Mouse (Mus musculus) layer of hippocampus, adult 18-20 months (tissue): ENCODE data around the gene Tyk2. TPM values are rescaled to one million over a fixed set of nuclear protein-coding genes. Genes with fewer than 3 reads are reported as not detected.
A peak's percentile ranks its signal among the peaks of the same experiment; 100 is the strongest.

Source experiments
- DNase-seq, 2 experiments: peaks; one replicate each; pipeline ENCODE4 v3.0.0; 2022; ENCODE audit warnings: low spot score in 2 of 2
- total RNA-seq, 2 experiments: library from RNA; stranded (reverse); gene quantifications; 2 replicates each; pipeline ENCODE4 v1.2.3; 2021

The Tyk2 gene
- total RNA-seq, 2 experiments from 2014 or later: 13.5 to 15.3 TPM

DNA sequence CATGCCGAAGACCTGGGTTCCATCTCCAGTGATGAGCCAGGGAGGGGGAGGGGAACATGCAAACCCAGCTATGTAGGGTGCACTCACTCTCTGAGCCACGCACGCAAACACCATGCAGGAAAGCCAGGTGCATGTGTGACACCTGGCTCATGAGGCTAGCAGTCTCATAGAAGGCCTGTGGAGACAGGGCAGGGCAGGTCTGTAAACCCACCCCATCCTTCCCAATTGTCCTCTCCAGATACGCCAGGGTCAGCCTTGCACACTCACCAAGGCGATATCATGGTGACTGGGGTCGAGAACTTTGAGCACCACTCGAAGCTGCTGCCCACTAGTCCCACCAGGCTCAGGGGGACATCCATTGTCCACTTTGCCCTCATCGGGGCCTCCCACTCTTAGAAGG lies 15.9 kb downstream of the Tyk2 start:
- no peak for DNase-seq

DNA sequence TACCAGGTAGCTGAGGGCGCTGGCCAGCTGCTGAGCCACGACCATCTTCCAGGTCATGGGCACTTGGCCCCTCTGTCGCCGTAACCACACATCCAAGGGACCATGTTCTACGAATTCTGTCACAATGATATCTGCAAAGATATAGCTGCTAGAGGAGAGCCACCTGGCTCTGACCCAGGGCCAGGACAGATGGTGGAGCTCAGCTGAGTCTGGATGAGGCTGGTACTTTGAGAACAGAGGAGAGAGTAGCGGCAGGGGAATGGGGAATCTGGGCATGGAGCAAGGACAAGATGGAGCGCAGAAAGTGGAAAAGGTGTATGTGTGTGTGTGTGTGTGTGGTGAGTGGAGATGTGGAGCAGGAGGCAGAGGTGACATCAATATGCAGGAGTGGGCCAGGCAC lies 16.9 kb downstream of the Tyk2 start:
- DNase-seq: no peak

DNA sequence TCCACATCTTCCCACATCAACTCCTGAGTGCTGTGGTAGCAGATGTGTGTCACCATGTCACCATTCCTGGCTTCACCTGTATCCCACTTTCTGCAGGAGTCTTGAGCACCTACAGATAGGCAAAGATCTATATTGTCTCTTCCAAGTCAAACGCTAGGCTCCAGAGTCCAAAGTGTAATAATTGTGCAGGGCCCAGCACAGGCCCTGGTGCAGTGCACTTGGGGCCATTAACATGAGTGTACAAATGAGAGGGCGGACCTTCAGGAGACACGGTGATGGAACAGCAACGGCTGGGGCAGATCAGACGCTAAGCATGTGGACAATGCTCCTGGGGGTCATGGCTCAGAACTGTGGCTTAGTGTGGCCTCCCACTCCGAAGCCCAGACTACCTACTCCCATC lies 17.3 kb downstream of the Tyk2 start:
- no peak for DNase-seq

DNA sequence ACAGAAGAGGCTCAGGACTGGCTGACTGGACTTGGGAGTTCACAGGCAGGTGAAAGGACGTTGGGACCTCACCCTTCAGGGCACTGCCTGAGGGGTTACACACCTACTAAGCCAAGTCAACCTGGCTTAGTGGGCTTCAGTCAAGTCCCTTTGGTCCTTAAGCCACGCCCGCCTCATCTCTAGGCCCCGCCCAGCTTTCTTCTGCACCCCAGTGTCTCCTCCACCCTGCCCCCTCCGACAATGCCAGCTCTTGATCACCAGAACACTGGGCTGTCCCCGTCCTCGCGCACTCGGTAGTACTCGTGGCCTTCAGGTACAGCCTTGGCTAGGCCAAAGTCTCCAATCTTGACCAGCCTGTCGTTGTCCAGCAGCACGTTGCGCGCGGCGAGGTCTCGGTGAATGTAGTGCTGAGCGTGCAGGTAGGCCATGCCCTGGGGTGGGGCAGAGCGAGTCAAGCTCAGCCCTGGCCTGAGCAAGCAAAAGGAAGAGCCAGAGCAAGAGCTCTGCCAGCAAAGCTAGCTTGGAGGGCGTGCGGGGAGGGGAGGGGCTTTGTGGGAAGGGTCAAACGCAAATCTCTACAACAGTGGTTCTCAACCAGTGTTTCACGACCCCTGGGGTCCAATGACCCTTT lies 23.3 kb downstream of the Tyk2 start:
- DNase-seq: no peak

DNA sequence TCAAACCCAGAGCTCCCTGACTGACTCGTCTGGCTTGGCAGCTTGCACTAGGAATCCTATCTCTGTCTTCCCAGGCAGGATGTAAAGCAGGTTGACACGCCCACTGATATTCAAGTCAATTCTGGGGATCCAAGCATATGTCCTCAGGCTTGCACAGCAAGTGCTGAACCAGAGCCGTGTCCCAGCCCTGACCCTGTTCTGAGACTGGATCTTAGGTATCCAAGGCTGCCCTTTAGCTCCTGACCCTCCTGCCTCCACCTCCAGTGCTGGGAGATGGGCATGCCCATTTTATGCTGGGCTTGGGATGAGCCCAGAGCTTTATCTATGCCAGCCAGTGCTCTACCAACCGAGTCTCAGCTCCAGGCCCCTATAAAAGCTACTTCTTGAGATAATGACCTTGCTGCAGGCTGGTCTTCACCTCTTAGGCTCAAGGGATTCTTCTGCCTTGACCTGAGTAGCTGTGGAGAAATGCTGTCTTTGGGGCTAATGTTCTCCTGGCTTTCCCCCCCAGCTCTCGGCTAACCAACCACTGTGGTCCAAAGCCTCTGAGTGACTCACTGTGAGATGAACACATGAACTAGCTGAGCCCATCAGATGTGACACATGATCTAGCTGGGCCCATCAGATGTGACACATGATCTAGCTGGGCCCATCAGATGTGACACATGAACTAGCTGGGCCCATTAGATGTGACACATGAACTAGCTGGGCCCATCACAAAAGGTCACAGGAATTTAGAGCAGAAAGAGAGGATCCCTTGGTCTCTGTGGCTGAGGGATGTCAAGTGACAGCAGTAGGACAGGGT lies 25.1 kb downstream of the Tyk2 start:
- DNase-seq: peak in 1 of 2 experiments; percentile 51

DNA sequence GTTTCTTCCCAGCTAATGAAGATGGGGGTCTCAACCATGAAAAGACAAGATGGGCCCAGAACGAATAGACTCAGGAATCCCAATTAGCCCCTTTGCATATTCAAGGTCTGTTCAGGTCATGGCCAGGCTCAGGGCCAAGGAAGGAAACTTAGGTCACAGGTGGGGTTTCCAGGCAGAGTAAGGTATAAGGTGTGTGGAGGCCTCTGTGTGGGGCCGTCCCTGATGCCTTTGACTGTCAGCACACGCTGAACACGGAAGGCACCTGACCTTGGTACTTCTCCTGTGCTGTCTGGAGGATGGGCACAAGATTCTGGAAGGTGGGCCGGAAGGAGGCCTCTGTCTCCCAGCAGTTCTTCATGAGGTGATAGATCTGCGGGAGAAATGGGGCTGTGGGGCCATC lies 26.2 kb downstream of the Tyk2 start:
- DNase-seq: no peak

DNA sequence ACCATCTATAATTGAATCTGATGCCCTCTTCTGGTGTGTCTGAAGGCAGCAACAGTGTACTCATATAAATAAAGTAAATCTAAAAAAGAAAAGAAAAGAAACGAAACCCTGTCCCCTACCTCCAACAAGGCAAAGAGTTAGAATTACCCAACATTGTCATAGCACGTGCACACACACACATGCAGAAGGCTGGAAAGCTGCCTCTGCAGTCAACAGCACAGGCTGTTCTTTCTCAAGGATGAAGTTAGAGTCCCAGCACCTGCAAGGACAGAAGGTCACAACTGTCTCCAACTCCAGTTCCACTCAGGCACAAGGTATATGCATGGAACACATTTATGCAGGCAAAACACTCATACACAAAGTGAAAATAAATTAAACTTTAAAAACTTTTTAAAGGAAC lies 29.0 kb downstream of the Tyk2 start:
- DNase-seq: no peak

DNA sequence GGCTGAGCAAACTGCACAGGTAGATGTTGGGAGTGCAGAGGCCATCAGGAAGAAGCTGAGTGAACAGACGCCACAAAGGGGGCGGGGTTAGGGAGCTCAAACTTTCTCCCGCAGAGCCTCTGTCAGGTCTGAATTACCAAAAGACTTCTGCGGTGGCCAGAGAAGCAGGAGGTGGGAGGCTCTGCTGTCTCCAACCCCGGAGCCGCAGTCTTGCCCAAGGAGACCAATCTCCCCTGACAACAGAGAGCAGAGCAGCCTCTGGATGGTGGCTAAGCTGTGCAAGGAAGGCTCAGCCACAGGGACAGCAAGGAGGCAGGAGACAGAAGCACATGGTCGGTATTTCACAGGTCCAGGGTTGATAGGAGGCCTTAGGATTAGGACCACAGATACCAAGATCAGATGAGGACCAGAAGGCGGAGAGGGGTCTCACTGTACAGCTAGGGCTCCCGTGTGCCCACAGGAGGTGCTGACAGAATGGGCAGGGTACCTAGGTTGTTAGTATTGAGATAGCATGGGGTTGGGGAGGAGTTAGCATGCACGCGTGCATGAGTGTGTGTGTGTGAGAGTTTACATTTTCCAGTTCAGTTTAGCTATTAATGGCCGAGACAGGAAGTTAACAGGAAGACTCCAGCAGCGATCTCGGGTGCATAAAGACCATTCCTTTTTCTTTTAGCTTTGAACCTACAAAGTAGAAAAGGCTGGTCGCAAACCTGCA lies 30.4 kb downstream of the Tyk2 start:
- DNase-seq: no peak

DNA sequence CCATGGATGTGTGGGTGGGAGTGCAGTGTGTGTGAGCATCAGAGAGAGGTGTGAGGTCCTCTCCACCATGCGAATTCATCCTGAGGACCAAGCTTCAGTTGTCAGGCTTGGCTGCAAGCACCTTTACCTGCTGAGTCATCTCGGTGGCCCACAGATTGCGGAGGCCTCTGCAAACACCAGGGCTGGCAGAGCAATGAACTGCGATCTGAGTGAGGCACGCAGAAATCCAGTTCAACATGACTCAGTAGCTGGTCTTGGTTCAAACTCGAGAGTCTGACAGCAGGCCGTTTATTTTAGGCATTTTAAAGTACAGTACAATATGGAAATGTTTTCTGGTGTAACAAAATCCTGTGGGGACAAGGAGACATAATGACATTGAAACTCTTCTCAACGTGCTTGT lies 33.2 kb downstream of the Tyk2 start:
- peak; percentile 52 to 87 for DNase-seq

DNA sequence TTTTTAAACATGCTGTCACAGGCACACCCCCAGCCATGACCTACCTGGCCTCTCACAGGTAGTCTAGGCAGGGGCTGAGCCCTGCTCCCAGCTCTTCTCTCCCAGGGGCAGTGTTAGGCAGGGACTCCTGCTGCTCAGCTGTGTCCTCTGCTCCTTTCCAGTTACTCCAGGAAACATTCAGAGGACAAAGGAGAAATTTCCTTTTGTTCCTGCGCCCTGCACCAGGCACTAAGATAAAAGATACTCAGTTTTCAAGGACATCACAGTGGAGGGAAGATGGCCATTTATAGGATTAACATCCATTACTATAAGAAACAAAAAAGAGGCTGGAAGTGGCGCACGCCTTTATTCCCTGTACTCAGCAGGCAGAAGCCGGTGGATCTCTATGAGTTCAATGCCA lies 35.1 kb downstream of the Tyk2 start:
- no peak for DNase-seq

DNA sequence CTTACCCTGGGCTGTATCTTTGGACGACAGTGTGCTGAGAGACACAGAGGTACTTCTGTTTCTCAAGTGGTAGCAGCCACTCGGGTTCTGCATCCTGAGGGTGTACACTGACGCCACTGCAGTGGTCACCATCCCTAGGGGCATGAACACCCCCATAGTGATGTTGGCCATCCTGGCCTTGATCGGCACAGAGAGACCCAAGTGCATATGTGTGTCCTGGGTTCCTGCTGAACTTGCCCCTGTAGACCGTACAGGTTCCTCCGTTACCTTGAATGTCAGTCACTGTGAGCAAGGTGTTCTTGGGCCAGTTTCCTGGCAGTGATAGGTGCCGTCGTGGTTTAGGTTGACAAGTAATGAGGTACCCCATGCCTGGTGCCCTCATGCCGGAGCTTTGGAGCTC lies 37.6 kb downstream of the Tyk2 start:
- DNase-seq: no peak

DNA sequence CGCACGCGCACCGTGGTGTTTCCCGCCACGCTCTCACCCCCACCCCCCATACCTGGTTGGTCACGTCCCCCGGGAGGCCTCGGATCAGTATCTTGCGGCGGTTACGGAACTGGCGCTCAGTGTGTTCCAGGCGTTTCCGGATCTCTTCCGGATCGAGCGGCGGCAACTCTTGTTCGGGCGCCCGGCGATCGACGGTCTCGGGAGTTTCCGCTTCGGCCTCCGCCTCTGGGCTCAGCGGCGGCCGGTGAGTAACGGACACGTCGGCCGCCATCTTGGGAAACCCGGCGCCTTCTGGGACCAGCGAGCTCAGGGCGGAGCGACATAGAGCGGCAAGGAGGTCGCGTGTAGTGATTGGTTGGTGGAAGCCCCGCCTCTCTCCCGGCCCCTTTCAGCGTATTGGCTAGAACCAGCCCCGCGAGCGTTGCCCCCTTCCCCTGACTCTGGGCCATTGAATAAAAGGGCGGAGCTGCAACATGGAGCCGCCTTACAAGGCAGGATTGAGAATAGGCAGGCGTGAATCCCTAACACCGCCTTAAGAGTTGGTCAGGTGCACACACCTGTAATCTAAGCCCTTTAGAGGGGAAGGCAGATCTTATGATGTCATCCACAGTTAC lies 39.2 kb downstream of the Tyk2 start, which contains the start of the genes Gm38431 and Raver1:
TSS of gene Gm38431 (minus strand) at position 291 of the 614 bp plus-strand sequence.
TSS of gene Raver1 (minus strand) at position 302 of the 614 bp plus-strand sequence.
- peak; percentile 96 to 99 for DNase-seq

DNA sequence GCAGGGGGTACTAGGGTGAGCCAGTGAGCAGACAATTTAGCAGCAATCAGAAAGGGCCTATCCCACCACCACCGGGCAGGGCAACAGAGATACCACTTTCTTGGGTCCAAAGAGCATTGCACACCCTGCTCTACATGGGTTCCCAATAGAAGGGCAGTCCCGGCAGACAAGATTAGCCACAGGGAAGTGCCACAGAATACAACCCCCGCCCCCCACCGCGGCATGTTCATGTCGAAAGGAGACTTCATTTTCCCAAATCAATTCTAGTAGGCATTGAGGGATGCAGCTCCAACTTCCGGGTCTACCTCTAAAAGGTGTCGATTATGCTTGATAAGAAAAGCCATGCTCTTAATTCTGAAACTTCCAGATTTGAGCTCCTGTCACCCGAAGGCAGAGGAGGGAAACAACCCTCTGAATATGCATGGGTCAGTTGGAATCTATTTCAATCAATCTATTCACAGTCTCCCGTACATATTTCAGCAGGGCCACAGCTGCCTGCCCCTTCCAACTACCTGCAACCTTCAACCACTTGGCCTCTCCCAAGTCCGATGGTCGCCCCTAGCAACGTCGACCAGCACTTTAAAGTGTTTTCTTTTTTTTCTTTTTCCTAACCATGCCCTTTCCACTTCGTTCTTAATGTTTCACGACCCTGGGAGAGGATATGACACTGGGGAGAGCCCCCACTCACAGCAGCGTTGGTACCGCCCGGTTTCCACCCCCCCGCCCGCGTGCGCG lies 39.9 kb downstream of the Tyk2 start:
- DNase-seq: no peak

DNA sequence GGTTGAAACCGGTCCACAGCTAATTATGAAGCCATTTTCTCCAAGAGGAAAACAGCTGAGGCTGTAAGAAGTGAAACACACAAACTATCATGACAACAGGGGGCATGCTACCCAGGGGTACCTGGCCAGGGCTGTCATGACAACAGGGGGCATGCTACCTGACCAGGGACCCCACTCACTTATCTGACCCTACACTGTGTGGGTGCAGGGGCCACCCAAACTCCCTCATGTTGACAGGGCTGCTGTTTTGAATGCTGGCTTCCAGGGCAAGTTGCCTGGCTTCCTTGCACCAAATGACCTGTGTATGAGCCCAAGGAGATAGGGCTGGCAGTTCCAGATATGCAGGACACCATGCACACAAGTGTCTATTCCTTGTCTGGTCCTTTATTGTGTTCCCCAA lies 40.5 kb downstream of the Tyk2 start:
- no peak for DNase-seq

DNA sequence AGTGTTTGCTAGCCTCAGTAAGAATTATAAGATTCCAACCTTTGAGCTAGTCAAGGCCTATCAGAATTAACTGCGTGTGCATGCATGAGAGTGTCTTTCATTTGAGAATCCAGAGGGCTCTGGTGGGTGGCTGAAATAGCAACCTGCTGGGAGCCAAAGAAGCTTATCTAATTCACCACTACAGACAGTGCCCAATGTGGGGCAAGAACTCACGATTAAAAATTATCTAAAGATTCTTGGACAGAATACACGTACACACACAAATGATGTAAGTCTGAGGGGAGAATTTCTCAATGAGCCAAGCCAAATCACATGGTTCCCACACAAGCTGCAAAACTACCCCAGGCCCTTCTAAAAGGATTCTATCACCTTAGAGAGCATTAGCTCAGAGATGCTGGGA lies 47.7 kb downstream of the Tyk2 start:
- DNase-seq: no peak

DNA sequence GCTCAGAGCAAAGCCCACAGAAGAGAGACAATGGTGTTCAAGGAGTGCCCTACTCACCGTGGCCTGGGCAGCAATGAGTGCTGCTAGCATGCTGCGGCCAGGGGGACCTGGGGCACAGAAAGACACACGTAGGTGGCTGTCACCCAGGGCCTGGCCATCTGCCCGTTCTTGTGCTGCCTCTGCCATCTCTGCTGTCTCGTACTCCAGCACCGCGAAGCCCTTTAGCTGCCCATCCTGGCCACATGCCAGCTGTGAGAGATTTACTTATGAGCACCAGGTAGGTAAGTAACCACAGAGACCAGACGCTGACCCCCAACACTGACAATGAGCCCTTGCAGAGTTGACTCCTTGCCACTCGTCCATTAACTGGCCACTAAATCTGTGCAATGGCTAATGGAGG lies 49.9 kb downstream of the Tyk2 start:
- no peak for DNase-seq

DNA sequence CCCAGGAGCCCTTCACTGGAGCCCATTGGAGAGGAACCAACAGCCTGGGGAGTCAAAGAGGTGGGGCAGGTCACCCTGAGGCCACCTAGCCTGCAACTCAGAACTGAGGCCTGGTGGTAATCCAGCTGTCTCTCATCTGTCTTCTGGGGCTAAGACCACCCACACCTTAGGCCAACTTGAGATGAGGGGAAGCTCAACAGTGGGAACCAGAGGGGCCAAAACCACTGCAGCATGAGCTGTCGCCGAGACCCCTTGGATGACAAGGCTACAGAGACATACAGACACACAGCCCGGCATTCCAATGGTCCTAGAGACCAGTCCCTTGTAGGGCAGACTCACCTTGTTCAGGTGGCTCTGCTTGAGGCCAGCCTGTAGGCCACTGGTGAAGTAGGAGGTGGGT lies 55.4 kb downstream of the Tyk2 start:
- DNase-seq: no peak

DNA sequence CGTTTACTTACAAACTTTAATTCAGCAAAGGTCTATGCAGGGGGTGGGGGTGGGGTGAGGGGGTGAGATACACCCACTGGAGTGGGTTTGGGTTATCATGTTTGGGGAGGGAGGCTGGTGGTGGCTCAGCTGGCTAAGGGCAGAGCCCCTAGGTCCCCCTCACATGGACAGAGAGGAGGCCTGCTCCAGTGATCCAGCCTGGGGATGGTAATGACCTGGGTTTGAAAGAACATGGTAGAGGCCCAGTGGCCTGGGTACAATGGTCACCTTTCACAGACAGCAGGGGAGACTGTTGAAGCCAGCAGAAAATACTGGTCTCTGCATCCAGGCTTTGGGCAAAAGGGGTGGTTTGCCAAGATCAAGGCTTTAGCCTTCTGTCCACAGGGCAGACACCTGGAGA lies 56.9 kb downstream of the Tyk2 start:
- DNase-seq: no peak

DNA sequence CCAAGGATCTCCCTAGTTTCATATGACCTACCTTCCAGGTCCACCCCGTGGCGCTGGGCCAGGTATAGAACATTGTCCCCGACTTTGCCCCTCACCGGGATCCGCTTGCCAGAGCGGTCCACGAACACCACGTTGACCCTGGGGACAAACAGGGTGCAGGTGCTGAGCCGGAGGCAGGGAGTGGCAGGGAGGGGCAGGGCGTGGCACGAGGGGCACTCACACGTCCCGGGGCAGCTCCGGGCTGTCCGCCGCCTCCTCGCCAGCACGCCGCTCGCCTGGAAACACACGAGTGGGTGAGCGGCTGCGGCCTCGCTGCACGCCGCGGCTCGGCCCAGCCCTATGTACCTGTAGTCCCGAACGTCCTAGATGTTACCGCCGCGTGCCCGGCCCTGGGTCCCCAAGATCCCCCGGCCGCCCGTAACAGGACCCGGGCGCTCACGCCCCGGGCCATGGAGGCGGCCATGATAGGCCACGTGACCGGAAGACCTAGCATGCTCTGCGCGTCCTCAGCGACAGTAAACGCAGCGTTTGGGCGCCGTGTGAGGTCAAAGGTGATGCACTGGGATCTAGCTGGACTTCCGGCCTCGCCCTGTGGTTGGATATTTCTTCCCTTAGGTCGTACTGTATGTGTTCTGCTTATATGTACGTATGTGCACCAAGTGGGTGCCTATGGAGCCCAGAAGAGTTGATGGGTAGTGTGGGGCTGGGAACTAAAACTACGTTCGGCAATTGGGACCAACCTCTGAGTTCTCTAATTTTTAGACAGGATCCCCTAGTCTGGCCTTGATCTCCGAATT lies 57.8 kb downstream of the Tyk2 start, which contains the start of the genes Gm49373 and Fdx1l:
TSS of gene Gm49373 (minus strand) at position 53 of the 797 bp plus-strand sequence.
TSS of gene Fdx1l (minus strand) at position 571 of the 797 bp plus-strand sequence.
- DNase-seq: peak; percentile 84 to 96

DNA sequence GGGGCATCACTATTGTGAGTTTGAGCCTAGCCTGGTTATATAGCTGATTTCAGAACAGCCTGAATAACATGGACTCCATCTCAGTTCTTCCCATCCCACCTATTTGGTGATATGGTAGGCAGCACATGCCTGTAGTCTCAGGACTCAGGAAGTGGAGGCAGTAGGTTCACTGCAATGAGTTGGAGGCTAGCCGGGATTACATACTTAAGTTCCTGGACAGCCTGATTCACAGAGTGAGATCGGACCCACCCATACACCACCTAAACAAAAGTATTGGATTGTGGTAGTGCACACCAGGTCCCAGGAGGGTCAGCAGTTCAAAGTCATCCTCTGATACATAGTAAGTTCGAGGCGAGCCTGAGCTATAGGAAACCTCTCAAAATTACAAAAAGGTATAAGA lies 58.4 kb downstream of the Tyk2 start:
- DNase-seq: no peak
